Mouse (Mus musculus) lung, adult 2 months (tissue): ENCODE data around the gene Dexi. TPM values are rescaled to one million over a fixed set of nuclear protein-coding genes. Genes with fewer than 3 reads are reported as not detected.

Experiments
- DNase-seq: peaks from one replicate; pipeline ENCODE4 v3.0.0; 2022
- H3K4me1 ChIP-seq: fragments of 200-500 bp; 2 replicates; pipeline ENCODE4 v1.6.1; 2011; ENCODE audit warnings: low read length; ENCODE audit not compliant: control insufficient read depth, insufficient read depth
- H3K4me3 ChIP-seq: fragments of 200-500 bp; replicated peaks from 2 replicates; pipeline ENCODE3; 2011; ENCODE audit warnings: low read depth, mild to moderate bottlenecking, control low read depth, low read length; ENCODE audit errors: extremely low read depth
- CTCF ChIP-seq: fragments of 200-500 bp; IDR thresholded peaks from 2 replicates; pipeline ENCODE4 v1.5.1; 2011; ENCODE audit warnings: mild to moderate bottlenecking, low read length, control low read depth; ENCODE audit not compliant: insufficient read depth
- POLR2A ChIP-seq: fragments of 200-500 bp; IDR thresholded peaks from 2 replicates; pipeline ENCODE4 v1.6.1; 2011; ENCODE audit warnings: low read depth, mild to moderate bottlenecking, control low read depth, low read length, borderline replicate concordance; ENCODE audit errors: extremely low read depth
- WGBS: fragments of 180-500 bp; shearing (Covaris S2); methylation state at CpG from one replicate; pipeline ENCODE4 v1.1.7; 2018; 5-methylcytosine and 5-hydroxymethylcytosine counted together
- polyA plus RNA-seq: library from polyadenylated mRNA; depleted of rRNA; stranded (reverse); fragments of >200 nt; gene quantifications from 2 replicates; pipeline ENCODE4 v1.2.3, GENCODE M21; 2012

Dexi gene
- polyA plus RNA-seq, 1 experiment: 56.1 TPM

- Histone ChIP-seq H3K4me1 (0 out of 2 replicates have a peak, but pooled peaks cover 2% of the 10 kb centered on the region), H3K4me3 (peak overlapping the region; percentile 71)
- WGBS: 13% methylated on average over 14 of the region's 14 CpGs
- no peak for DNase-seq
- no peak for TF ChIP-seq POLR2A
- no peak for TF ChIP-seq CTCF
Observed at GRCm38 (mm10) chr16:10489904-10490457, 52.9 kb downstream of the Dexi start.

GRCm38 (mm10) chr16:10489483-10489882 lies 53.4 kb downstream of the Dexi start:
- no peak for TF ChIP-seq CTCF
- TF ChIP-seq POLR2A: no peak
- H3K4me1 ChIP-seq: 0 out of 2 replicates have a peak, but pooled peaks cover 2% of the 10 kb centered on the region
- DNase-seq: peak; percentile 35
- H3K4me3 ChIP-seq: peak overlapping the region; percentile 71
- WGBS: 5% methylated on average over 9 of the region's 9 CpGs

- TF ChIP-seq POLR2A (no peak), CTCF (no peak)
- no peak for DNase-seq
- 0 out of 2 replicates have a peak, but pooled peaks cover 2% of the 10 kb centered on the region for H3K4me1 ChIP-seq
- WGBS: 65% methylated on average over 7 of the region's 7 CpGs
- peak overlapping the region; percentile 71 for H3K4me3 ChIP-seq
Observed at GRCm38 (mm10) chr16:10488769-10489481, 53.9 kb downstream of the Dexi start.

GRCm38 (mm10) chr16:10487895-10488493 lies 54.9 kb downstream of the Dexi start:
- WGBS: 76% methylated on average over 8 of the region's 8 CpGs
- TF ChIP-seq CTCF: no peak
- TF ChIP-seq POLR2A: no peak
- DNase-seq: no peak
- H3K4me3 ChIP-seq: peak overlapping the region; percentile 6
- 0 out of 2 replicates have a peak, but pooled peaks cover 2% of the 10 kb centered on the region for H3K4me1 ChIP-seq

- no peak for DNase-seq
- no peak for TF ChIP-seq CTCF
- TF ChIP-seq POLR2A: no peak
- H3K4me3 ChIP-seq: no peak overlapping the region
- WGBS: 60% methylated on average over 3 of the region's 3 CpGs
- H3K4me1 ChIP-seq: 0 out of 2 replicates have a peak, but pooled peaks cover 2% of the 10 kb centered on the region
Observed at GRCm38 (mm10) chr16:10486993-10487392, 55.9 kb downstream of the Dexi start.

- TF ChIP-seq POLR2A (no peak), CTCF (no peak)
- WGBS: 34% methylated on average over 4 of the region's 4 CpGs
- DNase-seq: no peak
- Histone ChIP-seq H3K4me1 (no peaks in the 10 kb centered on the region), H3K4me3 (no peak overlapping the region)
Observed at GRCm38 (mm10) chr16:10482343-10482742, 60.5 kb downstream of the Dexi start.

GRCm38 (mm10) chr16:10479857-10480256 lies 63.0 kb downstream of the Dexi start, which contains the start of gene Ciita:
TSS of gene Ciita (plus strand) at chr16:10480059.
- TF ChIP-seq POLR2A: no peak
- no peak for TF ChIP-seq CTCF
- Histone ChIP-seq H3K4me3 (no peak within 1 kb of the TSS), H3K4me1 (peaks cover 2% of the 10 kb centered on the region)
- no peak for DNase-seq
- 73% methylated on average over 5 of the region's 5 CpGs for whole genome bisulfite sequencing

GRCm38 (mm10) chr16:10475919-10476318 lies 66.9 kb downstream of the Dexi start:
- peaks cover 5% of the 10 kb centered on the region for H3K4me1 ChIP-seq
- DNase-seq: no peak
- TF ChIP-seq CTCF: no peak
- no peak for TF ChIP-seq POLR2A
- 49% methylated on average over 2 of the region's 2 CpGs for WGBS
- no peak overlapping the region for H3K4me3 ChIP-seq

- Histone ChIP-seq H3K4me1 (peaks cover 5% of the 10 kb centered on the region), H3K4me3 (no peak overlapping the region)
- WGBS: 57% methylated on average over 3 of the region's 3 CpGs
- DNase-seq: no peak
- TF ChIP-seq POLR2A (no peak), CTCF (no peak)
Observed at GRCm38 (mm10) chr16:10474956-10475355, 67.9 kb downstream of the Dexi start.
